Mouse (Mus musculus) midbrain, embryonic 12.5 days (tissue): ENCODE results near the gene Apba3. TPM values are rescaled to one million over a fixed set of nuclear protein-coding genes. Genes with fewer than 3 reads are reported as not detected.

Source experiments
- ATAC-seq: fragments of 200-750 bp; cut with Nextera tagmentation; 2 replicates; pipeline ENCODE4 v1.8.0; 2017; ENCODE audit warnings: low read depth, moderate TSS enrichment, moderate library complexity; ENCODE audit not compliant: low FRiP score
- H3K27ac ChIP-seq: fragments of 300-500 bp; sonication (generic); replicated peaks from 2 replicates; pipeline ENCODE4 v1.5.1; 2016; ENCODE audit warnings: mild to moderate bottlenecking
- H3K27me3 ChIP-seq: fragments of 300-500 bp; sonication (generic); 2 replicates; pipeline ENCODE4 v1.6.1; 2016; ENCODE audit warnings: mild to moderate bottlenecking
- H3K36me3 ChIP-seq: fragments of 300-500 bp; sonication (generic); 2 replicates; pipeline ENCODE4 v1.6.1; 2016
- H3K4me1 ChIP-seq: fragments of 300-500 bp; sonication (generic); 2 replicates; pipeline ENCODE4 v1.6.1; 2016
- H3K4me2 ChIP-seq: fragments of 300-500 bp; sonication (generic); replicated peaks from 2 replicates; pipeline ENCODE4 v1.6.1; 2016; ENCODE audit warnings: mild to moderate bottlenecking, moderate library complexity
- H3K4me3 ChIP-seq: fragments of 300-500 bp; sonication (generic); 2 replicates; pipeline ENCODE4 v1.5.1; 2016; ENCODE audit warnings: mild to moderate bottlenecking
- H3K9ac ChIP-seq: fragments of 300-500 bp; sonication (generic); replicated peaks from 2 replicates; pipeline ENCODE4 v1.6.1; 2016; ENCODE audit warnings: mild to moderate bottlenecking, moderate library complexity
- H3K9me3 ChIP-seq: fragments of 300-500 bp; sonication (generic); 2 replicates; pipeline ENCODE4 v1.6.1; 2016; ENCODE audit warnings: mild to moderate bottlenecking
- WGBS: fragments of 180-500 bp; shearing (Covaris S2); methylation state at CpG from one replicate; pipeline ENCODE4 v1.1.7; 2016; 5-methylcytosine and 5-hydroxymethylcytosine counted together
- polyA plus RNA-seq: library from polyadenylated mRNA; unstranded; fragments of >200 nt; fragmentation: Nextera tagmentation; extraction: Ambion mirVana; gene quantifications from 2 replicates; pipeline ENCODE4 v1.2.1, GENCODE M21; 2016

Gene Apba3
- polyA plus RNA-seq, 1 experiment from 2014 or later: 36.1 TPM

DNA sequence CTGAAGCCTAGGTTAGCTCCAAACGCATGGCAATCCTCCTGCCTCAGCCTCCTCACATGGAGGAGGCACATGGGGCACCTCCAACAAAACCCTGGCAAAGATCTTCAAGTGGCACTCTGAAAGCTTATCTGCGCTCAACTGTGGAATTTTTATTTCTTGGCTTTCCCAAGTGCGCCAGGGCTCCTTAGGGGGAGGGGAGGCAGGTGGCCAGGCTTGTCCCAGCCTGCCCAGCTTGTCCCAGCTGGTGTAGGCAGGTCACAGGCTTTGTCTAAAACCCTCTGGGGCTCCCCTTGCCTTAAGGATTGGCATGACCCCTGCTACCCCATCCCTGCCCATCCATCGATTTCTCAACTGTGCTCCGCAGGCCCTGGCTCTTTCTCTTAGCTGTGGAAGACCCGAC lies 17.4 kb downstream of the Apba3 start:
- Histone ChIP-seq H3K4me3 (no peak overlapping the region), H3K27me3 (peaks cover 62% of the 10 kb centered on the region), H3K36me3 (no peaks in the 10 kb centered on the region), H3K9ac (no peak overlapping the region), H3K4me2 (no peak overlapping the region), H3K27ac (no peak overlapping the region), H3K4me1 (peaks cover 5% of the 10 kb centered on the region; the same call in 1 of the 2 replicates), H3K9me3 (no peaks in the 10 kb centered on the region)
- 58% methylated on average over 6 of the region's 6 CpGs for WGBS
- ATAC-seq: no peak

DNA sequence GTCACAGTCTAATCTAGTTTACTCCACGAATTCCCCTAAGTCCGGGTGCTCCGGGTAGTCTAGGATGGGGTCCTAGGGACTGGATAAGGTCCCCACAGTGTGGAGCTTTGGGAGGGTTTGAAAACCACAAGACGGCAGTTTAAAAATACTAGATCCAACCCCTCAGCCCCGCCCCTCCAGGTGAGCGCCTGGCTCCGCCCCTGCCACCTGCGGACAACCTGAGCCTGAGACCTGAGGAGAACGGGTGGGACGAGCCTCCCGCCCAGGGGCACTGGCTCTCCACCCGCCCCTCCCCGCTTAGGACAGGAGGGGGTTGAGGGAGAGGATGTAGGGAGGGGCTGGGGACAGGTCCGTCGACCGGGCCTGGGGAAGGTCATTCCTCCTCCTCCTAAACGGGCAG lies 18.0 kb downstream of the Apba3 start:
- ATAC-seq: no peak
- H3K4me2 ChIP-seq: peak overlapping the region; percentile 72
- peaks cover 5% of the 10 kb centered on the region; the same call in 1 of the 2 replicates for H3K4me1 ChIP-seq
- no peak overlapping the region for H3K4me3 ChIP-seq
- H3K27ac ChIP-seq: no peak overlapping the region
- no peak overlapping the region for H3K9ac ChIP-seq
- H3K36me3 ChIP-seq: no peaks in the 10 kb centered on the region
- WGBS: 15% methylated on average over 17 of the region's 17 CpGs
- no peaks in the 10 kb centered on the region for H3K9me3 ChIP-seq
- peaks cover 65% of the 10 kb centered on the region for H3K27me3 ChIP-seq

DNA sequence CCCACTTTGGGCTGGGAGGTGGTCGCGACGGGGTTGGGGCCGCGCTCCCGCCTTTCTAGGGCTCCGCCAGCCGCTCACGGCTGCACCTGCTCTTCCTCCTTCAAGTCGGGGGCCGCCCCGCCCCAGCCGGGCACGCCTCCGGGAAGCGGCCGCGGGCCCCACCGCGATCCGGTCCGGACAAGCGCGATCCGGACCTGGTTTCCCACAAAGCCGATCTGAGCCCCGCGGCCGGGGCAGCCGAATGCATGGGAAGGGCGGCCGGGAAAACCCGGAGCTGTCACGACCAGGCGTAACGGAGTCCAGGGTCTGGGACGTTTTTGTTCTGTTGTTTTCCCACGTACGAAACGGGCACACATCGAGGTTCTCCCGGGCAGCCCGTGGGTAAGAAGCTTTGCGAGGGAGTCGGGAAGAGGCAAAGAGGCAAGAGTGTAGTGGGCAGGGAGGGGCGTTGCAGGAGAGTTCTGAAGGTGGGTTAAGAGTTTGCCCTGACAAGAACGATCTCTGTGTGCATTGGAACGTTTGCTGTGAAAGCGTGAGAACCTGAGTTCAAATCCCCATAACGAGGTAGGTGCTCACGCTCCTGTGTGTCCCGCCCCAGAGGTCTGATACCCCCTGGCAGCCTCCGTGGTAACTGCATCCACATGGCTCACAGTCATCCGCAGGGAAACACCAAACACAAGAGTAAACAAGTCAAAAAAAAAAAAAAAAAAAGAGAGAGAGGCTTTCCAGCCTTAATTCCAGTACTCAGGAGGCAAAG lies 19.1 kb downstream of the Apba3 start:
- no peaks in the 10 kb centered on the region for H3K9me3 ChIP-seq
- H3K4me3 ChIP-seq: peak overlapping the region; percentile 50
- peak overlapping the region; percentile 72 for H3K4me2 ChIP-seq
- no peaks in the 10 kb centered on the region for H3K36me3 ChIP-seq
- H3K27ac ChIP-seq: no peak overlapping the region
- WGBS: 2% methylated on average over 54 of the region's 54 CpGs
- peak; percentile 75 for ATAC-seq
- peaks cover 10% of the 10 kb centered on the region; the same call in 1 of the 2 replicates for H3K4me1 ChIP-seq
- H3K9ac ChIP-seq: peak overlapping the region; percentile 56
- H3K27me3 ChIP-seq: peaks cover 65% of the 10 kb centered on the region

DNA sequence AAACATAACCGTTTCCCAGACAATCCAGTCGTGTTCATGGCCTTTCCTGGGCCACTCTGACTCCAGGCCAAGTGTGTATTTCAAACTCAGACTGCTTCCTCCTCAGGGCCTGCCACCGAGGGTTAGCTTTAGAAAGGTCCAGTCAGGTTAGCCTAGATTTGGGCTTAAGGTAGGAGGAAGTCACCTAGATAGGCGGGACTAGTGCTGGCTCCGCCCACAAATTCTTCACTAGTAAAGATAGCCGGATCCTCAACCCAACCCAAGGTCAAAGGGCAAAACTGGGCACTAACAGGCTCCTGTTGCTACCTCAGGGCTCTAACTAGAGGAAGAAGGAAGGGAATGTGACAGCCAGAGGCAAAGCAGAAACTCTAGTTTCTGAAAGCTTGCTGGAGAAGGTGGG lies 19.8 kb downstream of the Apba3 start:
- 48% methylated on average over 6 of the region's 6 CpGs for WGBS
- Histone ChIP-seq H3K4me2 (no peak overlapping the region), H3K27ac (no peak overlapping the region), H3K4me3 (no peak overlapping the region), H3K36me3 (no peaks in the 10 kb centered on the region), H3K27me3 (peaks cover 65% of the 10 kb centered on the region), H3K4me1 (peaks cover 13% of the 10 kb centered on the region; the same call in 1 of the 2 replicates), H3K9ac (no peak overlapping the region), H3K9me3 (no peaks in the 10 kb centered on the region)
- no peak for ATAC-seq

DNA sequence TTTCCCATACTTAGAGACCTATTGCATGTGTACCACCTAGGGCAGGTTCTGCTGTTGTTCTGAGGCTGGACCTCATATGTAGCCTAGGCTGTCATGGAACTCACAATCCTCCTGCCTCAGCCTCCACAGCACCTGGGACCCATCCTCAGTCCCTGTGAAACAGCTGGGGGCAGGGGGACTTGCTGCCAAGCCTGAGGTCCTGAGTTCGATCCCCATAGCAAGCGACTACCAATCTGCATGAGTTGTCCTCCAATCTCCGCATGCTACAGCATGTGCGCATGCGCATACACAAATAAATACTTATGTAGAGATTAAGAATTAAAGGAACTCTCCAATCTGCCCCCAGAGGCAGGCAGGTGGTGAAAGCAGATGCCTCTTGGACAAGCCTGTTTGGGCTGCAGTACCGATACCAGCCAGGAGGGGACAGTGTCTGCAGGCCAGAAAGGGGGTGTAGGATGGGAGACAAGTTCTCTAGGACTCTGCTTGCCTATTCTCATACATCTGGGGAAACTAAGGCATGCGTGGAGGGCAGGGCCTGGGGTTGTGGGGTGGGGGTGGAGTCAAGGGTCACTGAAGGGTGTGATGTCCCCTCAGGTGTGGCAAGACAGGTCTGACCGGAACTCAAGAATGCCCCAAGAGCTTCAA lies 20.9 kb downstream of the Apba3 start:
- peaks cover 68% of the 10 kb centered on the region for H3K27me3 ChIP-seq
- no peak overlapping the region for H3K4me3 ChIP-seq
- ATAC-seq: no peak
- no peaks in the 10 kb centered on the region for H3K9me3 ChIP-seq
- WGBS: 61% methylated on average over 8 of the region's 8 CpGs
- no peak overlapping the region for H3K4me2 ChIP-seq
- H3K4me1 ChIP-seq: peaks cover 13% of the 10 kb centered on the region; the same call in 1 of the 2 replicates
- no peaks in the 10 kb centered on the region for H3K36me3 ChIP-seq
- H3K9ac ChIP-seq: no peak overlapping the region
- no peak overlapping the region for H3K27ac ChIP-seq

DNA sequence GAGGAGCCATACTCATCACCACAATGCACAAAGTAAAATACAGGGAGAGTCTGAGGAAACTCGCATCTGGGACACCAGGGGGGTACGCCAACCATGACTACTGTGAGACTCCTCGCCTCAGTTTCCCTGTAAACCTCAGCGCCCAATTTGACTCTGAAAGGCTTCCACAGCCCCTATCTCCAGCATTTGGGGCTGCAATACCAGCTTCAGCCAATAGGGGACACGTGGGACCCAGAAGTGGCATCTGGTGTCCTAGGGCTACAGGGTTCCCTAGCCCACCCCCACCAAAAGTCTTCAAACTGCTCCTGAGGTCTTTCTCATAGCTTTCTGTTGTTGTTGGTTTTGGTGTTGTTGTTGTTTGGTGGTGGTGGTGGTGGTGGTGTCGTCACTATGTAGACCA lies 21.8 kb downstream of the Apba3 start:
- H3K36me3 ChIP-seq: no peaks in the 10 kb centered on the region
- no peak overlapping the region for H3K4me3 ChIP-seq
- peaks cover 59% of the 10 kb centered on the region for H3K27me3 ChIP-seq
- no peak overlapping the region for H3K4me2 ChIP-seq
- H3K9ac ChIP-seq: no peak overlapping the region
- peaks cover 16% of the 10 kb centered on the region for H3K4me1 ChIP-seq
- 28% methylated on average over 6 of the region's 6 CpGs for WGBS
- H3K9me3 ChIP-seq: no peaks in the 10 kb centered on the region
- no peak overlapping the region for H3K27ac ChIP-seq
- ATAC-seq: no peak

DNA sequence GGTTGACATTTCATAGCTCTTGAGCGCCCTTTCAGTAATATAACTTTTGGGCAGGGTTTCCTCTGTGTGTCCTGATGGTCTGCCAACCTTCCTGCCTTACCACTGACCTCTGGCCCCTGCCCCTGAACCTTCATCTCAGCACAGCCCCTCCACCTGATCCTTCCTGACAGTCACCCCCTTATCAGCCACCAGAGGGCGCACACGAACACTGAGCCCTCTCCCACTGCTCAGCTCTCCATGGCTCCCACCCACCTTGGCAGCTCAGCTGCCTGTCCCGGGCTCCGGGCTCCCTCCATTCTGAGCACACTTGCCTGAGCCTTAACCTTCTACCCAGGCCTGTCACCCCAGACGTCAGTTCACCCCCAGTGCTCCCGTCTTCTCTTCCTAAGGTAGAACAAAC lies 22.5 kb downstream of the Apba3 start:
- Histone ChIP-seq H3K4me2 (no peak overlapping the region), H3K27me3 (peaks cover 53% of the 10 kb centered on the region)

DNA sequence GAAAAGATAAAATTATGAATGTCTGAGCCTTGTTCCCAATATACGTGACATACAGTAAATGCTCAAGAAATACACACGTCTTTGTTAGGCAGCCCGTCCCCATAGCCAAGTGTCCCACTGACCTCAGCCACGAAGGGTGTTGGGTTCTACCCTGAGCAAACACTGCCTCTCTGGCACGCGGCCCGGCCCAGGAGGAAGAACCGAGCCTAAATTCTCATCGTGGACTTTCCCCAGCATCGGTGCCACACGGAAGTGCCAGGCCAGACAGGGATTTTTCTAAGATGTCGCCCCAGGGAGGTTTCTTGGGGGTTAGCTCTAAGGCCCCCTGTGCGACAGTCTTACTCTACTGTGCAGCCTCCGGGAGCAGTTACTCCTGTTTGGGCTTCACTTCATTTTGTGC lies 23.1 kb downstream of the Apba3 start:
- Histone ChIP-seq H3K27me3 (peaks cover 47% of the 10 kb centered on the region), H3K9ac (0 out of 2 replicates have a peak overlapping the region, but pooled peaks have one; percentile 15), H3K4me2 (no peak overlapping the region), H3K27ac (no peak overlapping the region), H3K9me3 (no peaks in the 10 kb centered on the region), H3K4me3 (no peak overlapping the region), H3K4me1 (peaks cover 28% of the 10 kb centered on the region), H3K36me3 (no peaks in the 10 kb centered on the region)
- WGBS: 64% methylated on average over 14 of the region's 14 CpGs
- ATAC-seq: no peak

More for the DNA sequence above, 22.5 kb downstream of the Apba3 start:
- no peak for ATAC-seq
- H3K27ac ChIP-seq: no peak overlapping the region
- 5% methylated on average over 7 of the region's 7 CpGs for WGBS
- no peak overlapping the region for H3K9ac ChIP-seq
- peaks cover 22% of the 10 kb centered on the region for H3K4me1 ChIP-seq
- H3K4me3 ChIP-seq: no peak overlapping the region
- no peaks in the 10 kb centered on the region for H3K36me3 ChIP-seq
- H3K9me3 ChIP-seq: no peaks in the 10 kb centered on the region

DNA sequence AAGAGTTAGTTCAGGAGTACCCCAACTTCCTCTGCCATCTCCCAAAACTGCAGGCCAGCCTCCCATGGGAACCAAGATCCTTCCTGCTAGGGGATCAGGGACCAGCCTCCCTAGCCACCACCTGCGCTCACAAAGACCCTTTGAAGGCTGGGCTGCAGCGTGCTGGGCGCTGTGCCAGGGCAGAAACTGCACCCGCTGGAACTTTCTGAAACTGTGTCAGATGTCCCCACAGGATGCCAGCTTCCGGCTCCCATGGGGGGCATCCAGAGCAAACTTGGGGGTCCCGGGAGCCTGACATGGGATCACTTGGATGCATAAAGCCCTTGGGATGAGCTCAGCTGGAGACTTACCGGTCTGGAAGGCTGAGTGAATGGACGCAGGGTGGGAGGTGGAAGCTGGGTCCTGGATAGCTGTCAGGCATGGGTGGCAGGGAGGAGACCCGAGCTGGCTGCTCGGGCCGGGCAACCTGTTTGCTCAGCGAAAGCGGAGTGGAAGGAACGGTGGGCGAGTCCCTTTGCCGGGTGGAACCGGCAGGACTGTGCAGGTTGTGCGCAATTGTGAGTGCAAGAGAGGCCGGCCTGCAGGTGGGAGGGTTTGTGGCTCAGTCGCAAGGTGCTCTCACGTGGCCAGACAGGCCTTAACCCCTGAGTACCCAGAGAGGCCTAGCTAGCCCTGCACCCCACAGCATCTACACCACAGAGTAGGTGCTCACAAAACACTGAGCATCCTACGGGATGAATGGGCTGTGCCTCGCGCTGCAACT lies 24.1 kb downstream of the Apba3 start:
- H3K4me1 ChIP-seq: peaks cover 34% of the 10 kb centered on the region
- no peak overlapping the region; the same call in 1 of the 2 replicates for H3K9ac ChIP-seq
- no peaks in the 10 kb centered on the region for H3K36me3 ChIP-seq
- H3K9me3 ChIP-seq: no peaks in the 10 kb centered on the region
- no peak overlapping the region for H3K27ac ChIP-seq
- H3K4me3 ChIP-seq: no peak overlapping the region
- no peak overlapping the region for H3K4me2 ChIP-seq
- 15% methylated on average over 24 of the region's 24 CpGs for WGBS
- H3K27me3 ChIP-seq: peaks cover 39% of the 10 kb centered on the region
- no peak for ATAC-seq

DNA sequence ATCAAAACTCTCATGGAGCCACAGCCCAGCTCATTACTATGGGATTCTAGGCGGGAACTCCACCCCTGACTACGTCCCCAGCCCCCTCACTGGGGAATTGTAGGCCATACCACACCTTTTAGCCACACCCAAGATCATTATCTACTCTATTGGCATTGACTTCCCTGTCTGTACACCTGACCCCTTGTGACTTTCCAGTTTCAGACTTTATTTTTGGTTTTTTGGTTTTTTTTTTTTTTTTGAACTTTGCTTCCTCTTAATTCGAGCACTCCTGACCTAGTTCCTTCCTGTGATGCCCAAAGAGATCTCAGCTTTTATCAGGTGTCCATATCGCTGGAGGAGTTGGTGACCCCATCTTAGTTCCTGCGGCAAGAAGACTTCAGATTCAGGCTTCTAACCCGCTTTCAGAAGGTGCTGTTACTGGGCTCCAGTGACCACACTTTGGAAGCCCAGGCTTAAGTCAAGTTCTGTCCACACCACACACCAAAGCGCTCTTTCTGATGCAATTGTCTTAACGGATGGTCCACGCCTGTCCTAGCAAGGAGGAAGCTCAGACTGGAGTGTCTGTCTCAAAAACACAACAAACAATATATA lies 24.8 kb downstream of the Apba3 start, which contains the start of gene Tjp3:
TSS of gene Tjp3 (minus strand) at position 71 of the 594 bp plus-strand sequence.
- Histone ChIP-seq H3K27me3 (peaks cover 39% of the 10 kb centered on the region), H3K4me2 (no peak within 1 kb of the TSS), H3K4me1 (peaks cover 34% of the 10 kb centered on the region), H3K27ac (no peak within 1 kb of the TSS), H3K4me3 (0 out of 2 replicates have a peak within 1 kb of the TSS, but pooled peaks have one; percentile 88), H3K36me3 (no peaks in the 10 kb centered on the region), H3K9me3 (no peaks in the 10 kb centered on the region), H3K9ac (no peak within 1 kb of the TSS; the same call in 1 of the 2 replicates)
- WGBS: 73% methylated on average over 9 of the region's 9 CpGs
- ATAC-seq: no peak

DNA sequence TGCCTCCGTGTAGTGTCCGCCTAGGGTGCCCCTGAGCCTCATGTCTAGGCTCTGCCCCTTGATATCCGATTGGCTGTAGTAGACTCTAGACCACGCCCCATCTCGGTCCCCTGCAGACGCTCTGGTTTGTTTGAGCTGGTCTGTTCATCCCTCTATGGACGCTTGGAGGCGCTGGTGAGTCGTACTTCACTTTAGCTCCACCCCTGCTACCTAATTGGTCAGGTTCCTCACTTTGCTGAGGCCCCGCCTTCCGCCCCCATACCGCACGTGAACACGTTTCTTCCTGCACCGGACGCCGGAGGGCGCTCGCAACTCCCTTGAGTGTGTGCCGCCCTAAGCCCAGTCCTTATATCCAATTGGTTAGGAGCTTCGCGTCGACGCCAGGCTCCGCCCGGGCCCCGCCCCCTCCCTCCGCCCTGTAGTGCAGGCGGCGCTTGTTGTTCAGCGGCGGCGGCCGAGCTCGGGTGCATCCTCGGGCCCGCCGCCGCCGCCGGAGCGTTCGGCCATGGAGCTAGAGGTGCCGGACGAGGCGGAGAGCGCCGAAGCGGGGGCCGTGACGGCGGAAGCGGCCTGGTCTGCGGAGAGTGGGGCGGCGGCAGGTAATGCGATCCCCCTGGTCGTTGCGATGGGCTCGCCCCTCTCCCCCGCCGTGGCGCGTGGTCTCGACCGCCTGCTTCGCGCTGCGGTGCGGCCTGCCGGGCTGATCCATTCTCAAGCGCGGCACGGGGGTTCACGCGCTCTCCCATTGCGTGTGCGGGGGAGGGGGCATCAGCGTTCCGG lies 26.0 kb downstream of the Apba3 start, which contains the start of gene Pip5k1c:
TSS of gene Pip5k1c (plus strand) at position 410 of the 780 bp plus-strand sequence.
- WGBS: under 1% methylated on average over 70 of the region's 80 CpGs
- Histone ChIP-seq H3K36me3 (no peaks in the 10 kb centered on the region), H3K4me2 (peak within 1 kb of the TSS; percentile 93), H3K4me3 (peak within 1 kb of the TSS; percentile 88), H3K27ac (peak within 1 kb of the TSS; percentile 86), H3K27me3 (peaks cover 35% of the 10 kb centered on the region), H3K9ac (peak within 1 kb of the TSS; percentile 89), H3K9me3 (no peaks in the 10 kb centered on the region), H3K4me1 (peaks cover 35% of the 10 kb centered on the region)
- ATAC-seq: peak; percentile 94
